Mouse (Mus musculus): ENCODE results near the gene Gucd1. TPM values are rescaled to one million over a fixed set of nuclear protein-coding genes. Genes with fewer than 3 reads are reported as not detected.
A peak's percentile ranks its signal among the peaks of the same experiment; 100 is the strongest.

Gene Gucd1
- 15.9 and 18.0 TPM in 2 replicates for total RNA-seq (2012; rRNA removed)
- 19.0 and 19.5 TPM in 2 replicates for total RNA-seq (2014; rRNA removed)
- 15.6 and 16.8 TPM in 2 replicates for polyA plus RNA-seq (2012; ENCODE audit: insufficient read length, low read depth)

DNA sequence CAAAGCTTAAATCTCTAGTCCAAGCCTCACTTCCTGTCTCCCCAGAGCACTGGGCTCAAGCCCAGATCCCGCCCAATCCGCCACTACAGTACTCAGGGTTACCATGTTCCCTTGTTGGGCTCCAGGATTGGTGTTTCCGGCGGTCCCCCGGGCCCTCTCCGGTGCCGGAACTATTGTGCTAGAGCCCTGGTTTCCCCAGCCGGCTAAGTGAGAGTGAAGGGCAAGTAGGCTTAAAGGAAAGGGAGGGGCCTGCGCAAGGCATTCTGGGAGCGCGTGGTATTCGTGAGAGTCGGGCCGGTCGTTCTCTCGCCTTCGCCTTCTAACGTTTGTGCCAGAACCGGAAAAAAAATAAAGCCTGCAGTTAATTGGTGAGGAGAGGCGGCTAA, at the start of gene Gucd1:
Gene Gucd1, minus strand, starts transcription at position 215 of the 386 bp plus-strand sequence.
- dilution Hi-C loops (cut with MboI; ENCODE audit: extremely low pct_ligation_motif_present, extremely low pct_unique_long_range_greater_than_20kb, low sequenced_read_pairs) (no loop called here), in situ Hi-C loops (cut with MboI; ENCODE audit: low pct_ligation_motif_present, low pct_unique_long_range_greater_than_20kb, low sequenced_read_pairs) (no loop called here)
- DNase-seq (ENCODE audit: extremely low read depth) = peak; percentile 97
- no peak for TF ChIP-seq SMC3 (IDR thresholded peaks at IDR 0.05; ENCODE audit: low read depth, low read length)
- TF ChIP-seq JUN (IDR thresholded peaks at IDR 0.05; ENCODE audit: insufficient read depth, low read depth, low read length) = no peak
- TF ChIP-seq PAX5 (IDR thresholded peaks at IDR 0.05; ENCODE audit: low read length) = no peak
- TF ChIP-seq RCOR1 (conservative IDR thresholded peaks at IDR 0.05; ENCODE audit: low read depth, low read length) = no peak; the same call in 1 of the 2 replicates
- TF ChIP-seq MAX (IDR thresholded peaks at IDR 0.05; ENCODE audit: low read length) = peak; percentile 88
- TF ChIP-seq USF1 (IDR thresholded peaks at IDR 0.05; ENCODE audit: low read depth, low read length) = 0 out of 2 replicates have a peak, but pooled peaks have one; percentile 3
- TF ChIP-seq EP300 (IDR thresholded peaks at IDR 0.05; ENCODE audit: low read length) = no peak
- peak; percentile 55; the same call in 1 of the 2 replicates for TF ChIP-seq ETS1 (conservative IDR thresholded peaks at IDR 0.05; ENCODE audit: low read depth, low read length)
- peak; percentile 97 for TF ChIP-seq MAZ (IDR thresholded peaks at IDR 0.05; ENCODE audit: low read depth, low read length)
- no peak for TF ChIP-seq MAFK (IDR thresholded peaks at IDR 0.05; ENCODE audit: insufficient replicate concordance, low read length)
- TF ChIP-seq MXI1 (IDR thresholded peaks at IDR 0.05; ENCODE audit: low read depth, low read length) = peak; percentile 95
- peak; percentile 98 for TF ChIP-seq SIN3A (IDR thresholded peaks at IDR 0.05; ENCODE audit: low read length)
- no peak for TF ChIP-seq E2F4 (IDR thresholded peaks at IDR 0.05; ENCODE audit: insufficient replicate concordance, low read depth, low read length)
- TF ChIP-seq POLR2AphosphoS2 (IDR thresholded peaks at IDR 0.05; ENCODE audit: low read depth, low read length) = peak; percentile 49; the same call in 1 of the 2 replicates
- no peak for TF ChIP-seq RAD21 (IDR thresholded peaks at IDR 0.05; ENCODE audit: low read depth, low read length)
- peak; percentile 84 for TF ChIP-seq ELF1 (IDR thresholded peaks at IDR 0.05; ENCODE audit: low read depth, low read length)
- peak; percentile 70 for TF ChIP-seq NRF1 (IDR thresholded peaks at IDR 0.05; ENCODE audit: low read depth, low read length)
- TF ChIP-seq ZKSCAN1 (IDR thresholded peaks at IDR 0.05; ENCODE audit: borderline replicate concordance, low read depth, low read length) = no peak
- peak; percentile 86 for TF ChIP-seq MEF2A (IDR thresholded peaks at IDR 0.05; ENCODE audit: borderline replicate concordance, low read depth, low read length)
- TF ChIP-seq IRF4 (IDR thresholded peaks at IDR 0.05; ENCODE audit: low read depth, low read length) = peak; percentile 84
- TF ChIP-seq CHD1 (IDR thresholded peaks at IDR 0.05; ENCODE audit: low read depth, low read length) = no peak
- peak; percentile 82 for TF ChIP-seq NELFE (IDR thresholded peaks at IDR 0.05; ENCODE audit: low read depth, low read length)
- TF ChIP-seq TCF12 (IDR thresholded peaks at IDR 0.05; ENCODE audit: low read depth, low read length) = peak; percentile 91
- peak; percentile 90 for TF ChIP-seq TBP (conservative IDR thresholded peaks at IDR 0.05; ENCODE audit: low read depth, low read length)
- no peak; the same call in 1 of the 2 replicates for TF ChIP-seq ZMIZ1 (IDR thresholded peaks at IDR 0.05; ENCODE audit: low read depth, low read length)
- TF ChIP-seq CTCF (conservative IDR thresholded peaks at IDR 0.05 in 1 of 2, IDR thresholded peaks at IDR 0.05 in 1 of 2; ENCODE audit: low read depth in 2 of 2, low read length in 2 of 2) = no peak
- TF ChIP-seq UBTF (IDR thresholded peaks at IDR 0.05; ENCODE audit: low read depth, low read length) = peak; percentile 69; the same call in 1 of the 2 replicates
- TF ChIP-seq BHLHE40 (IDR thresholded peaks at IDR 0.05; ENCODE audit: low read depth, low read length) = no peak
- peak; percentile 83; the same call in 1 of the 2 replicates for TF ChIP-seq CHD2 (IDR thresholded peaks at IDR 0.05; ENCODE audit: low read length)
- peak; percentile 97 for TF ChIP-seq HCFC1 (IDR thresholded peaks at IDR 0.05; ENCODE audit: low read depth, low read length)
- peak; percentile 93; the same call in 1 of the 2 replicates for TF ChIP-seq KAT2A (IDR thresholded peaks at IDR 0.05; ENCODE audit: insufficient replicate concordance, low read length)
- TF ChIP-seq ZC3H11A (IDR thresholded peaks at IDR 0.05; ENCODE audit: low read depth, low read length) = no peak
- peak; percentile 98 for TF ChIP-seq POLR2A (IDR thresholded peaks at IDR 0.05; ENCODE audit: low read depth, low read length)
- TF ChIP-seq ZNF384 (IDR thresholded peaks at IDR 0.05; ENCODE audit: low read depth, low read length) = no peak
- TF ChIP-seq GABPA (IDR thresholded peaks at IDR 0.05; ENCODE audit: insufficient replicate concordance, low read depth, low read length) = peak; percentile 59; the same call in 1 of the 2 replicates
- TF ChIP-seq JUND (conservative IDR thresholded peaks at IDR 0.05; ENCODE audit: low read depth, low read length) = no peak; the same call in 1 of the 2 replicates
- no peak for TF ChIP-seq USF2 (conservative IDR thresholded peaks at IDR 0.05; ENCODE audit: low read depth, low read length)
- TF ChIP-seq MYC (IDR thresholded peaks at IDR 0.05; ENCODE audit: low read depth, low read length) = peak; percentile 96
- peak within 1 kb of the TSS; percentile 74 for H3K27ac ChIP-seq (ENCODE audit: insufficient read depth, low read depth)
- H3K36me3 ChIP-seq (replicated peaks in 1 of 2; ENCODE audit: control insufficient read depth in 1 of 2, insufficient read depth in 1 of 2, low read length in 1 of 2) = peaks cover 19 to 44% of the 10 kb centered on the region in 2 experiments
- H3K27me3 ChIP-seq (replicated peaks) = no peaks in the 10 kb centered on the region
- H3K79me2 ChIP-seq (replicated peaks; ENCODE audit: control insufficient read depth, extremely low read depth, insufficient read depth, poor library complexity, severe bottlenecking) = peaks cover 49% of the 10 kb centered on the region
- no peaks in the 10 kb centered on the region for H3K9me3 ChIP-seq (replicated peaks; ENCODE audit: low read length)
- H3K9ac ChIP-seq (ENCODE audit: insufficient read depth, low read depth) = peak within 1 kb of the TSS; percentile 94
- H3K4me1 ChIP-seq (ENCODE audit: control insufficient read depth in 1 of 2, insufficient read depth in 2 of 2) = peaks cover 19 to 74% of the 10 kb centered on the region in 2 experiments
- peak within 1 kb of the TSS; percentile 97 for H3K4me2 ChIP-seq (ENCODE audit: insufficient read depth, low read depth, poor library complexity, severe bottlenecking)
- H3K4me3 ChIP-seq (replicated peaks in 1 of 3; ENCODE audit: low read depth in 2 of 3, low read length in 2 of 3, poor library complexity in 1 of 3) = peak within 1 kb of the TSS; percentile 82 to 98 (median 94)

Measured in CH12.LX (cell line).